14 mouse cellular contexts compared by ENCODE assay signal in the genomic region with DNA sequence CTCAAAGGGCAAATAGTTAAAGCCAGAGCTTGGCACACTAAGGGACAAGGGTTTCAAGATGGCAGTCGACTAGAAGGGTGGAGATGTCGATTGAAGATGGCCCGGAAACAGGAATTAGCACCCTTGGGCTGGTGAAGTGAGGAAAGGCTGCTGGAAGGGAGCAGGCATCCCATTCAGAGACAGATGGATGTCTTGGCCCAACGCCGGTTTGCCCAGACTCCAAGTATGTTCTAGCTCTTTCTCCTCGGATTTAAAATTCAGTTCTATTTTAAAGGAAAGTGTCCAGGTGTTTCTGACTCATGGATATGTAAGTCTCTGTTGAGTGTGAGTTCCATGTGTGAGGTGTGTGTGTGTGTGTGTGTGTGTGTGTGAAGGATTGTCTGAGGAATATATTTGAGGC. TPM values are rescaled to one million over a fixed set of nuclear protein-coding genes. Genes with fewer than 3 reads are reported as not detected.
DNase-seq lines count a peak whose midpoint lies in the region; ATAC-seq and TF ChIP-seq lines count a peak whose summit lies in the region.
"Had no signal": no experiment of that assay in that cellular context is flagged by ENCODE, and none has a peak within 500 bp of the region (broad histone marks: within the 10 kb centered on the region; RNA-seq: fewer than 3 reads in every experiment).

No protein-coding gene starts in this region.

- H3K36me3 ChIP-seq in heart, embryonic 12.5 days = no peaks in the 10 kb centered on the region
- no peaks in the 10 kb centered on the region for H3K36me3 ChIP-seq in midbrain, postnatal 0 days (ENCODE audit: insufficient read depth, low read length)
- no peaks in the 10 kb centered on the region for H3K36me3 ChIP-seq in midbrain, embryonic 16.5 days (ENCODE audit: control insufficient read depth, insufficient read depth, low read length)
- H3K36me3 ChIP-seq: embryonic facial prominence, embryonic 10.5 days had no signal

- H3K4me1 ChIP-seq in heart, embryonic 12.5 days (replicated peaks) = peaks cover 11% of the 10 kb centered on the region
- no peaks in the 10 kb centered on the region; the same call in 1 of the 2 replicates for H3K4me1 ChIP-seq in midbrain, postnatal 0 days (ENCODE audit: insufficient read depth, low read length)
- no peaks in the 10 kb centered on the region for H3K4me1 ChIP-seq in midbrain, embryonic 16.5 days (ENCODE audit: control insufficient read depth, insufficient read depth, low read length)

- H3K4me2 ChIP-seq in heart, embryonic 12.5 days = no peak overlapping the region
- H3K4me2 ChIP-seq in midbrain, postnatal 0 days (ENCODE audit: low read depth, low read length, poor library complexity, severe bottlenecking) = no peak overlapping the region
- no peak overlapping the region for H3K4me2 ChIP-seq in midbrain, embryonic 16.5 days (ENCODE audit: low read length)
- H3K4me2 ChIP-seq: lung, embryonic 14.5 days had no signal

- TF ChIP-seq CTCF in midbrain, postnatal 0 days (IDR thresholded peaks at IDR 0.05) = no peak

- no peak overlapping the region for H3K4me3 ChIP-seq in heart, embryonic 12.5 days
- no peak overlapping the region for H3K4me3 ChIP-seq in midbrain, postnatal 0 days (ENCODE audit: low read depth, low read length)
- H3K4me3 ChIP-seq in midbrain, embryonic 16.5 days (ENCODE audit: low read depth, low read length) = no peak overlapping the region
- H3K4me3 ChIP-seq: embryonic facial prominence, embryonic 10.5 days had no signal

- no peaks in the 10 kb centered on the region for H3K27me3 ChIP-seq in heart, embryonic 12.5 days (replicated peaks)
- H3K27me3 ChIP-seq in midbrain, postnatal 0 days (ENCODE audit: insufficient read depth, low read length) = no peaks in the 10 kb centered on the region
- H3K27me3 ChIP-seq in midbrain, embryonic 16.5 days (ENCODE audit: control insufficient read depth, insufficient read depth, low read depth, low read length) = no peaks in the 10 kb centered on the region
- H3K27me3 ChIP-seq: Patski had no signal

- no peak for ATAC-seq in heart, embryonic 12.5 days (ENCODE audit: insufficient number of reproducible peaks, low FRiP score)
- ATAC-seq in midbrain, postnatal 0 days (ENCODE audit: low FRiP score) = no peak
- no peak for ATAC-seq in midbrain, embryonic 16.5 days
- ATAC-seq: Patski had no signal

- H3K9me3 ChIP-seq in heart, embryonic 12.5 days (replicated peaks) = no peaks in the 10 kb centered on the region
- H3K9me3 ChIP-seq in midbrain, postnatal 0 days (ENCODE audit: low read length) = no peaks in the 10 kb centered on the region
- H3K9me3 ChIP-seq in midbrain, embryonic 16.5 days (replicated peaks; ENCODE audit: control insufficient read depth, low read length, poor library complexity, severe bottlenecking) = no peaks in the 10 kb centered on the region
- H3K9me3 ChIP-seq: embryonic facial prominence, embryonic 10.5 days had no signal

- WGBS in heart, embryonic 12.5 days = 77% methylated on average over 6 of the region's 6 CpGs
- 92% methylated on average over 6 of the region's 6 CpGs for WGBS in midbrain, postnatal 0 days
- 94% methylated on average over 6 of the region's 6 CpGs for WGBS in midbrain, embryonic 16.5 days

- no peak overlapping the region for H3K9ac ChIP-seq in heart, embryonic 12.5 days
- no peak overlapping the region for H3K9ac ChIP-seq in midbrain, postnatal 0 days (replicated peaks; ENCODE audit: low read length, poor library complexity, severe bottlenecking)
- no peak overlapping the region for H3K9ac ChIP-seq in midbrain, embryonic 16.5 days (ENCODE audit: low read depth, low read length)
- H3K9ac ChIP-seq: lung, embryonic 14.5 days had no signal

- H3K27ac ChIP-seq in heart, embryonic 12.5 days (ENCODE audit: poor library complexity, severe bottlenecking) = no peak overlapping the region
- H3K27ac ChIP-seq in midbrain, postnatal 0 days (ENCODE audit: low read depth, low read length) = no peak overlapping the region
- H3K27ac ChIP-seq in midbrain, embryonic 16.5 days (ENCODE audit: low read length) = no peak overlapping the region
- H3K27ac ChIP-seq: embryonic facial prominence, embryonic 10.5 days had no signal

- peak; percentile 93 for DNase-seq in heart, adult 11 months
- peak; percentile 77 to 79 for DNase-seq in cerebellum, postnatal 36 days
- DNase-seq in layer of hippocampus, adult 9-10 months (ENCODE audit: low spot score) = peak; percentile 65
- peak; percentile 46 to 74 for DNase-seq in right cerebral cortex, adult 2 months (ENCODE audit: low spot score in 2 of 2)
- no peak for DNase-seq in midbrain, postnatal 0 days (ENCODE audit: low spot score)
- DNase-seq in embryo, embryonic 10.5 days (ENCODE audit: low spot score) = no peak
- DNase-seq: gastrocnemius, postnatal 36 days; kidney, postnatal 25 days; thymus, adult 2 months had no signal

RNA-seq across cellular contexts. Expression of gene Col23a1, which starts 53.1 kb away (rescaled TPM):
- 16.4 and 18.9 TPM in 2 replicates for polyA plus RNA-seq in heart, embryonic 12.5 days (2016; fragmentation: Nextera tagmentation; extraction: Ambion mirVana)
- total RNA-seq in midbrain, postnatal 0 days (2014; rRNA removed) = 10.7 and 13.5 TPM in 2 replicates
- 4.2 and 4.5 TPM in 2 replicates for polyA plus RNA-seq in midbrain, postnatal 0 days (2015; fragmentation: Nextera tagmentation; extraction: Ambion mirVana)
- 3.0 and 4.1 TPM in 2 replicates for polyA plus RNA-seq in midbrain, embryonic 16.5 days (2015; fragmentation: Nextera tagmentation; extraction: Ambion mirVana)

Comparison
In these comparisons a context has a peak if more than half of its experiments do, and no peak if none do; other contexts are left out.
1. DNase-seq: peak in heart, adult 11 months (single experiment), cerebellum, postnatal 36 days (2 of 2), layer of hippocampus, adult 9-10 months (single experiment) and right cerebral cortex, adult 2 months (2 of 2); none in midbrain, postnatal 0 days (single experiment) and embryo, embryonic 10.5 days (single experiment).